Mouse (Mus musculus) stomach, postnatal 0 days (tissue): ENCODE results near the gene Brinp2.

Source experiments
- CTCF ChIP-seq: IDR thresholded peaks from 2 replicates; pipeline ENCODE4 v1.5.1; 2016; ENCODE audit warnings: antibody characterized with exemption, low read depth, mild to moderate bottlenecking, moderate library complexity
- EP300 ChIP-seq: optimal IDR thresholded peaks from 2 replicates; pipeline ENCODE3; 2016; ENCODE audit warnings: antibody characterized with exemption

- TF ChIP-seq CTCF = no peak
- no peak for TF ChIP-seq EP300
These were observed 116.3 kb downstream of the Brinp2 start for GRCm38 (mm10) chr1:158239841-158240240.
